Mouse (Mus musculus): ENCODE results near the gene Fyb2. TPM values are rescaled to one million over a fixed set of nuclear protein-coding genes. Genes with fewer than 3 reads are reported as not detected.

The Fyb2 gene
- total and polyA plus RNA-seq, 3 experiments, result 0.11 TPM; not detected in 2

DNA sequence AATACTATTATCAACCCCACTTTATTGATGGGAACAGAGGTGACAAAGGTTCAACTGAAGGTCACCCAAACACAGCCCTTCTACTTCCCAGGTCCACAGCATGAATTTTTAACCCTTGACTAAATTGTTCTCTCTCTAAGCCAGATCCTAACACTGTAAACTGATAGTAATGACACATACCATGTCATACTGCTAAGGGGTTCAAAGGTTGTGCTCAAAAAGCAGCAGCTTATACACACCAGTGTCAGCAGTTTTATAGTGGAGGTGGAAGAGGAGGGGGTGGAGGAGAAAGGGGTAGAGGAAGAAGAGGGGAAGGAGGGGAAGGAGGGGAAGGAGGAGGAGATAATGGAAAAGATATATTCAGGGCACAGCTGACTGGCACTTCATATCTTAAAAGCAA is 20.4 kb downstream of the Fyb2 start:
- H3K4me1 ChIP-seq (ENCODE audit: insufficient read depth, low read depth, low read length), result no peaks in the 10 kb centered on the region
- TF ChIP-seq TAL1 (conservative IDR thresholded peaks at IDR 0.05; ENCODE audit: low read depth, low read length) (no peak), GATA1 (IDR thresholded peaks at IDR 0.05; ENCODE audit: borderline replicate concordance, low read length) (no peak), CTCF (IDR thresholded peaks at IDR 0.05; ENCODE audit: low read depth, low read length) (no peak), POLR2AphosphoS5 (IDR thresholded peaks at IDR 0.05; ENCODE audit: insufficient replicate concordance, low read depth, low read length) (no peak), GATA2 (IDR thresholded peaks at IDR 0.05; ENCODE audit: borderline replicate concordance, low read depth, low read length) (no peak)
- DNase-seq (ENCODE audit: low spot score), result no peak
- H3K36me3 ChIP-seq (replicated peaks), result no peaks in the 10 kb centered on the region
- H3K9me3 ChIP-seq (replicated peaks), result peaks cover 36% of the 10 kb centered on the region
- no peak overlapping the region for H3K4me3 ChIP-seq (ENCODE audit: low read depth, low read length)
- no peak for ATAC-seq (ENCODE audit: extremely low read depth, insufficient number of reproducible peaks, low FRiP score, poor library complexity, severe bottlenecking)
- H3K27me3 ChIP-seq (ENCODE audit: insufficient read depth, low read length), result no peaks in the 10 kb centered on the region

DNA sequence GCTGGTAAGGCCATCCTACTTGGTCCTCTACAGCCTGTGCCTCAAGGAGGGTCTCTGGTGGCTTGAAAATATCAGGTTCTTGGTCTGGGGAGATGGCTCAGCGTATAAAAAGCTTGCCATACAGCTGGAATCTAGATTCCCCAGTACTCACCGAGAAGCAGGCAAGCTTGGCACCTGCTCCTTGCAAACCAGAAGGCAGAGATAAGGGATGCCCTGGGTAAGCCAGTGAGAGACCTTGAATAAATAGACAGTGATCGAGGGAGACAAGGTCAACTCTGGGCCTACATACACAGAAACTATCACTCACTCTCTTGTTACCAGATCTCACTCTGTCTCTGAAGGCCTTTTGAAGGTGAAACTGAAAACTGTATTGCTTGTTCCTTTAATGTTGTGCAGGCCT is 21.7 kb downstream of the Fyb2 start:
- ATAC-seq (ENCODE audit: extremely low read depth, insufficient number of reproducible peaks, low FRiP score, poor library complexity, severe bottlenecking) (no peak), DNase-seq (ENCODE audit: low spot score) (no peak)
- Histone ChIP-seq H3K4me1 (ENCODE audit: insufficient read depth, low read depth, low read length) (no peaks in the 10 kb centered on the region), H3K4me3 (ENCODE audit: low read depth, low read length) (no peak overlapping the region), H3K36me3 (replicated peaks) (no peaks in the 10 kb centered on the region), H3K27me3 (ENCODE audit: insufficient read depth, low read length) (no peaks in the 10 kb centered on the region), H3K9me3 (replicated peaks) (peaks cover 48% of the 10 kb centered on the region)
- no peak for TF ChIP-seq POLR2AphosphoS5 (IDR thresholded peaks at IDR 0.05; ENCODE audit: insufficient replicate concordance, low read depth, low read length)
- no peak for TF ChIP-seq CTCF (IDR thresholded peaks at IDR 0.05; ENCODE audit: low read depth, low read length)
- no peak for TF ChIP-seq TAL1 (conservative IDR thresholded peaks at IDR 0.05; ENCODE audit: low read depth, low read length)
- TF ChIP-seq GATA1 (IDR thresholded peaks at IDR 0.05; ENCODE audit: borderline replicate concordance, low read length), result no peak

DNA sequence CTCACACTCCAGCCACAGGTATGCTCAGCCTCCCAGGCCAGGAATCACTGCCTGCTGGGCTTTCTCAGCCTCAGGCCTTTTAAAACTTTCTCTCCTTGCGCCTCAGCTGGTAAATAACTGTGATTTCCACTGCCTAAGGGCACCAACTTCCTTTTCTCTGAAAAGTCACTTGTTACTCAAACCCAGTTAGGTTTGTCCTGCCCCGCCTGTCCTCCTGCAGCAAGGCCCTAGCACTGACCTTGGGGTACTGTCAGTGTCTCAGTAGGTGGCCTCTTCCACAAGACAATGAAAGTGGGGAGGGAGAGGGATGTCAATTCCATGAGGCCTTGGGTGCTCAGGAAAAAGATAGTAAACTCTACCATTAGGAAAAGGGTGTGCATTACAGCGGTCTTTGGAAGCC is 22.2 kb downstream of the Fyb2 start:
- DNase-seq (ENCODE audit: low spot score) (no peak), ATAC-seq (ENCODE audit: extremely low read depth, insufficient number of reproducible peaks, low FRiP score, poor library complexity, severe bottlenecking) (no peak)
- Histone ChIP-seq H3K4me1 (ENCODE audit: insufficient read depth, low read depth, low read length) (no peaks in the 10 kb centered on the region), H3K27me3 (ENCODE audit: insufficient read depth, low read length) (no peaks in the 10 kb centered on the region), H3K36me3 (replicated peaks) (no peaks in the 10 kb centered on the region), H3K4me3 (ENCODE audit: low read depth, low read length) (no peak overlapping the region), H3K9me3 (replicated peaks) (peaks cover 48% of the 10 kb centered on the region)
- TF ChIP-seq CTCF (IDR thresholded peaks at IDR 0.05; ENCODE audit: low read depth, low read length) (no peak), GATA1 (IDR thresholded peaks at IDR 0.05; ENCODE audit: borderline replicate concordance, low read length) (no peak), POLR2AphosphoS5 (IDR thresholded peaks at IDR 0.05; ENCODE audit: insufficient replicate concordance, low read depth, low read length) (no peak), GATA2 (IDR thresholded peaks at IDR 0.05; ENCODE audit: borderline replicate concordance, low read depth, low read length) (no peak), TAL1 (conservative IDR thresholded peaks at IDR 0.05; ENCODE audit: low read depth, low read length) (no peak)

DNA sequence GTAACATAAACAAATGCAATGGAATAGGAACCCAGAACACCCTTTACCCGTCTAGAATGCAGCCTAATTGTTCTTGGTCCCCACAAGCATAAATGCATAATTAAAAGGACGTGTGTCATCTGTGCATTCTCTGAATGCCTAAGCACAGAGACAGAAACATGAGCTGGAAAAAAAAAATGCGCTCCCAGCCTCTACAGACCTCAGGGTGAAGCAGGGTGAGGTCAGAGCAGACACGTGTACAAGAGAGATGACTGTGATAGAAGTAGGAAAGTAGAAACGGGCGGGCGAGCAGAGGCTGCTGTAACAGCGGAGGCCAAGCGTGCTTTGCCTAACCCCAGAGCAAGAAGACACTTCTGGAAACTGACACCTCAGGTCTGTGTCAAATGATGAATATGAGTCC is 22.8 kb downstream of the Fyb2 start:
- H3K4me3 ChIP-seq (ENCODE audit: low read depth, low read length), result no peak overlapping the region
- no peak for TF ChIP-seq TAL1 (conservative IDR thresholded peaks at IDR 0.05; ENCODE audit: low read depth, low read length)
- TF ChIP-seq POLR2AphosphoS5 (IDR thresholded peaks at IDR 0.05; ENCODE audit: insufficient replicate concordance, low read depth, low read length), result no peak
- no peak for TF ChIP-seq GATA1 (IDR thresholded peaks at IDR 0.05; ENCODE audit: borderline replicate concordance, low read length)
- no peak for TF ChIP-seq GATA2 (IDR thresholded peaks at IDR 0.05; ENCODE audit: borderline replicate concordance, low read depth, low read length)
- no peak for TF ChIP-seq CTCF (IDR thresholded peaks at IDR 0.05; ENCODE audit: low read depth, low read length)
- no peaks in the 10 kb centered on the region for H3K4me1 ChIP-seq (ENCODE audit: insufficient read depth, low read depth, low read length)
- peaks cover 54% of the 10 kb centered on the region for H3K9me3 ChIP-seq (replicated peaks)
- no peaks in the 10 kb centered on the region for H3K36me3 ChIP-seq (replicated peaks)
- no peak for ATAC-seq (ENCODE audit: extremely low read depth, insufficient number of reproducible peaks, low FRiP score, poor library complexity, severe bottlenecking)
- H3K27me3 ChIP-seq (ENCODE audit: insufficient read depth, low read length), result no peaks in the 10 kb centered on the region
- DNase-seq (ENCODE audit: low spot score), result no peak

DNA sequence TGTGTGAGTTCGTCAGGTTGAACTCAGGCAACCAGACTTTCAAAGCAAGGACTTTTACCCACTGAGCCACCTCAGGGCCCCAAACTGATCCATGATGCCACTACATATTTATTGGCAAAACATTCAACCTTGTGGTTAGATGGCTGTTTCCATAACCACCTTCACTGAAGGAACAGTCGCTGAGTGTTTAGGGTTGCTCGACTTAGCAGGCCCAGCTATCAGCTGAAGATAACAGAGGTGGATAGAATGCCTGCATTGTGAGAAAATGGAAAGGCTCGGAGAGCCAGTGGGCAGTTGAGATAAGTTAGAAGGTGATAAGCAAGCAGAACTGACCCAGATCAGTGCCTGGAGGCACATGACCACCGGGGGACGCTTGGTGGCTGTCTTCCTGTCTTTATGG is 26.3 kb downstream of the Fyb2 start:
- no peak overlapping the region for H3K4me3 ChIP-seq (ENCODE audit: low read depth, low read length)
- no peak for TF ChIP-seq TAL1 (conservative IDR thresholded peaks at IDR 0.05; ENCODE audit: low read depth, low read length)
- no peak for TF ChIP-seq POLR2AphosphoS5 (IDR thresholded peaks at IDR 0.05; ENCODE audit: insufficient replicate concordance, low read depth, low read length)
- TF ChIP-seq GATA1 (IDR thresholded peaks at IDR 0.05; ENCODE audit: borderline replicate concordance, low read length), result no peak
- DNase-seq (ENCODE audit: low spot score) (no peak), ATAC-seq (ENCODE audit: extremely low read depth, insufficient number of reproducible peaks, low FRiP score, poor library complexity, severe bottlenecking) (no peak)
- H3K27me3 ChIP-seq (ENCODE audit: insufficient read depth, low read length), result no peaks in the 10 kb centered on the region
- no peaks in the 10 kb centered on the region for H3K4me1 ChIP-seq (ENCODE audit: insufficient read depth, low read depth, low read length)
- H3K36me3 ChIP-seq (replicated peaks), result no peaks in the 10 kb centered on the region
- H3K9me3 ChIP-seq (replicated peaks), result peaks cover 59% of the 10 kb centered on the region

DNA sequence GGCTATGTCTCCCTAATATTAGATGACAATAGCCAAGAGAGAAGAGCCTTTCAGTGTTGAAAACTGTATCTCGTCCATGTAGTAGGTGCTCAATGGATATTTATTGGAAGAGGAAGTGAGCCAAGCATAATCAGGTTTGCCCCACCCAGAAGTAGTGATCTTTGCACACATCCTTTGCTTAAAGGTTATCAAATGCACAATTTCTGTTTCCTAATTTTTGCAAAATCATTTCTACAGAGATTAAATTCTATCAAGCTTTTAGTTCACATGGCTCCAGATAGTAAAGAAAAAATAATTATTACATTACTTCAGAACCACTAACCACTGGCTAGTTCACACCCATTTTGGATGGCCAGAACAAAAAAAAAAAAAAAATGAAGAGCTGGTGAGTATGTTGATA is 28.6 kb downstream of the Fyb2 start:
- DNase-seq (ENCODE audit: low spot score) (no peak), ATAC-seq (ENCODE audit: extremely low read depth, insufficient number of reproducible peaks, low FRiP score, poor library complexity, severe bottlenecking) (no peak)
- Histone ChIP-seq H3K4me3 (ENCODE audit: low read depth, low read length) (no peak overlapping the region), H3K4me1 (ENCODE audit: insufficient read depth, low read depth, low read length) (no peaks in the 10 kb centered on the region), H3K36me3 (replicated peaks) (no peaks in the 10 kb centered on the region), H3K27me3 (ENCODE audit: insufficient read depth, low read length) (no peaks in the 10 kb centered on the region), H3K9me3 (replicated peaks) (peaks cover 60% of the 10 kb centered on the region)
- no peak for TF ChIP-seq GATA2 (IDR thresholded peaks at IDR 0.05; ENCODE audit: borderline replicate concordance, low read depth, low read length)
- TF ChIP-seq POLR2AphosphoS5 (IDR thresholded peaks at IDR 0.05; ENCODE audit: insufficient replicate concordance, low read depth, low read length), result no peak
- no peak for TF ChIP-seq CTCF (IDR thresholded peaks at IDR 0.05; ENCODE audit: low read depth, low read length)
- no peak for TF ChIP-seq TAL1 (conservative IDR thresholded peaks at IDR 0.05; ENCODE audit: low read depth, low read length)
- TF ChIP-seq GATA1 (IDR thresholded peaks at IDR 0.05; ENCODE audit: borderline replicate concordance, low read length), result no peak

DNA sequence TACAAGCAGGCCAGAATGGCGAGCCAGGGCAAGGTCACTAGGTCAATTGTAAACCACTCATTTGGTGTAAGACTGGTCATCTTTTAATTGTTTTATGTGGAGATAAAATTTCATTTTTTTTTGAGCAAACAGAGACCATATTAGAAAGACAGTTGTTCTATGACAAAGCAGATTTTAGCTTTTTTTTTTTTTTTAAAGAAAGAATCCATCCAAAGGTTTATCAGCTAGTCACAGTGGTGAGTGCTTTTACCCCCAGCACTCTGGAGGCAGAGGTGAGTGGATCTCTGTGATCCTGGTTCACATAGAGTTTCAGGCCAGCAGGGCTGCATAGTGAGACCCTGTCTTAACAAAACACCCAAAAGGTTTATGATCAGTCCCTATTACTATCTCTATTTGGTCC is 31.2 kb downstream of the Fyb2 start:
- Histone ChIP-seq H3K9me3 (replicated peaks) (peaks cover 63% of the 10 kb centered on the region), H3K36me3 (replicated peaks) (no peaks in the 10 kb centered on the region), H3K27me3 (ENCODE audit: insufficient read depth, low read length) (no peaks in the 10 kb centered on the region), H3K4me3 (ENCODE audit: low read depth, low read length) (no peak overlapping the region), H3K4me1 (ENCODE audit: insufficient read depth, low read depth, low read length) (no peaks in the 10 kb centered on the region)
- ATAC-seq (ENCODE audit: extremely low read depth, insufficient number of reproducible peaks, low FRiP score, poor library complexity, severe bottlenecking) (no peak), DNase-seq (ENCODE audit: low spot score) (no peak)
- no peak for TF ChIP-seq TAL1 (conservative IDR thresholded peaks at IDR 0.05; ENCODE audit: low read depth, low read length)
- no peak for TF ChIP-seq CTCF (IDR thresholded peaks at IDR 0.05; ENCODE audit: low read depth, low read length)
- no peak for TF ChIP-seq GATA1 (IDR thresholded peaks at IDR 0.05; ENCODE audit: borderline replicate concordance, low read length)
- TF ChIP-seq POLR2AphosphoS5 (IDR thresholded peaks at IDR 0.05; ENCODE audit: insufficient replicate concordance, low read depth, low read length), result no peak
- no peak for TF ChIP-seq GATA2 (IDR thresholded peaks at IDR 0.05; ENCODE audit: borderline replicate concordance, low read depth, low read length)
